ENCODE assay signal across 16 mouse cellular contexts in genomic region chr12:91702829-91703228, GRCm38 (mm10).
"Had no signal": no experiment of that assay in that cellular context is flagged by ENCODE, and none has a peak within 500 bp of the region (broad histone marks: within the 10 kb centered on the region; RNA-seq: fewer than 3 reads in every experiment).

No protein-coding gene starts in this region.

- H3K4me1 ChIP-seq: midbrain, embryonic 12.5 days; neural tube, embryonic 15.5 days had no signal

- H3K9me3 ChIP-seq: megakaryocyte, embryonic 14.5 days; midbrain, embryonic 12.5 days; neural tube, embryonic 13.5 days; neural tube, embryonic 15.5 days had no signal

- H3K27ac ChIP-seq: macrophage; midbrain, embryonic 12.5 days; neural tube, embryonic 13.5 days; neural tube, embryonic 15.5 days had no signal

- DNase-seq: midbrain, embryonic 14.5 days; retina, postnatal 1 day; right cerebral cortex, adult 18-20 months; right cerebral cortex, postnatal 25 days; right cerebral cortex, postnatal 4 days; spleen, adult 18-20 months; thymus, adult 2 months; thymus, postnatal 25 days; thymus, postnatal 4 days had no signal

- H3K27me3 ChIP-seq: megakaryocyte, embryonic 14.5 days; midbrain, embryonic 12.5 days; neural tube, embryonic 13.5 days; neural tube, embryonic 15.5 days had no signal

- H3K36me3 ChIP-seq: midbrain, embryonic 12.5 days; neural tube, embryonic 13.5 days; neural tube, embryonic 15.5 days had no signal

- H3K9ac ChIP-seq: lung, embryonic 14.5 days; midbrain, embryonic 12.5 days; neural tube, embryonic 13.5 days; neural tube, embryonic 15.5 days had no signal

- H3K4me3 ChIP-seq: megakaryocyte, embryonic 14.5 days; midbrain, embryonic 12.5 days; myocyte; neural tube, embryonic 13.5 days; neural tube, embryonic 15.5 days had no signal
